In genomic region chr9:102720567-102721167, GRCm38 (mm10) we compare ENCODE assay signal across 9 mouse cellular contexts. TPM values are rescaled to one million over a fixed set of nuclear protein-coding genes. Genes with fewer than 3 reads are reported as not detected.
DNase-seq lines count a peak whose midpoint lies in the region; TF ChIP-seq lines count a peak whose summit lies in the region.
"Had no signal": no experiment of that assay in that cellular context is flagged by ENCODE, and none has a peak within 500 bp of the region (broad histone marks: within the 10 kb centered on the region; RNA-seq: fewer than 3 reads in every experiment).

No protein-coding gene starts in this region.

- in situ Hi-C loops in ES-E14 (cut with MboI; ENCODE audit: low sequenced_read_pairs in 2 of 2, unreplicated experiment in 2 of 2): no loop called here

- no peaks in the 10 kb centered on the region for H3K27me3 ChIP-seq in heart, embryonic 10.5 days (ENCODE audit: insufficient read depth, poor library complexity, severe bottlenecking)
- H3K27me3 ChIP-seq in hindbrain, embryonic 10.5 days (ENCODE audit: insufficient read depth, poor library complexity, severe bottlenecking): peaks cover 3% of the 10 kb centered on the region

- H3K9ac ChIP-seq in ES-E14 (ENCODE audit: insufficient read depth, low read depth, low read length, poor library complexity, severe bottlenecking): no peak overlapping the region; the same call in 1 of the 2 replicates

- peaks cover 59% of the 10 kb centered on the region for H3K36me3 ChIP-seq in heart, embryonic 10.5 days
- H3K36me3 ChIP-seq in ES-E14 (ENCODE audit: control insufficient read depth, insufficient read depth, low read length, poor library complexity, severe bottlenecking): peaks cover 50% of the 10 kb centered on the region
- peaks cover 60% of the 10 kb centered on the region for H3K36me3 ChIP-seq in hindbrain, embryonic 10.5 days

- DNase-seq in heart, embryonic 10.5 days (ENCODE audit: low spot score): no peak
- DNase-seq in heart, adult 8-10 months (ENCODE audit: low spot score): no peak
- no peak for DNase-seq in ES-E14 (ENCODE audit: low read depth, low spot score)
- no peak for DNase-seq in hindbrain, embryonic 10.5 days (ENCODE audit: low spot score)
- peak; percentile 6 for DNase-seq in lung, postnatal 36 days
- DNase-seq in gastrocnemius, postnatal 14 days: no peak
- DNase-seq in left cerebral cortex, adult 8-10 months (ENCODE audit: low spot score in 2 of 2): no peak
- DNase-seq in layer of hippocampus, adult 9-11 months: no peak
- DNase-seq: kidney, adult 8-10 months had no signal

- peaks cover 78% of the 10 kb centered on the region for H3K4me1 ChIP-seq in heart, embryonic 10.5 days
- H3K4me1 ChIP-seq in ES-E14 (ENCODE audit: control insufficient read depth in 2 of 2, insufficient read depth in 2 of 2, low read length in 2 of 2, poor library complexity in 1 of 2): peaks cover 9 to 40% of the 10 kb centered on the region in 2 experiments
- H3K4me1 ChIP-seq in hindbrain, embryonic 10.5 days (replicated peaks): peaks cover 92% of the 10 kb centered on the region

- WGBS in heart, embryonic 10.5 days: 49% methylated on average over 18 of the region's 18 CpGs
- WGBS in hindbrain, embryonic 10.5 days: 68% methylated on average over 18 of the region's 18 CpGs

- peak overlapping the region; percentile 96 for H3K4me3 ChIP-seq in heart, embryonic 10.5 days
- peak overlapping the region; percentile 38 to 84 for H3K4me3 ChIP-seq in ES-E14 (ENCODE audit: insufficient read depth in 1 of 2, low read depth in 1 of 2, low read length in 2 of 2, poor library complexity in 1 of 2, severe bottlenecking in 1 of 2)
- peak overlapping the region; percentile 84 for H3K4me3 ChIP-seq in hindbrain, embryonic 10.5 days

- peak overlapping the region; percentile 100 for H3K27ac ChIP-seq in heart, embryonic 10.5 days
- H3K27ac ChIP-seq in ES-E14 (ENCODE audit: insufficient read depth, low read depth, low read length, poor library complexity, severe bottlenecking): no peak overlapping the region
- H3K27ac ChIP-seq in hindbrain, embryonic 10.5 days: peak overlapping the region; percentile 99

- intact Hi-C loops in gastrocnemius, postnatal 14 days (cut with DNase I; ENCODE audit: low total_unique reads): no loop called here

- H3K9me3 ChIP-seq in heart, embryonic 10.5 days: no peaks in the 10 kb centered on the region
- no peaks in the 10 kb centered on the region for H3K9me3 ChIP-seq in ES-E14 (ENCODE audit: control insufficient read depth, insufficient read depth, low read depth, low read length)
- H3K9me3 ChIP-seq in hindbrain, embryonic 10.5 days: no peaks in the 10 kb centered on the region

TF ChIP-seq in ES-E14, 5 proteins besides CTCF, POLR2A, EP300 and RAD21:
- TF ChIP-seq ZNF384 (IDR thresholded peaks at IDR 0.05; ENCODE audit: low read depth, low read length) (no peak), HCFC1 (IDR thresholded peaks at IDR 0.05; ENCODE audit: borderline replicate concordance, insufficient read depth, low read length) (no peak), ZC3H11A (IDR thresholded peaks at IDR 0.05; ENCODE audit: borderline replicate concordance, low read depth, low read length) (no peak), MAFK (IDR thresholded peaks at IDR 0.05; ENCODE audit: insufficient read depth, low read depth, low read length) (no peak), CHD2 (IDR thresholded peaks at IDR 0.05; ENCODE audit: low read depth, low read length) (no peak)

RNA-seq across cellular contexts. Expression of gene Amotl2, which starts 4.2 kb away (rescaled TPM):
- polyA plus RNA-seq in heart, embryonic 10.5 days (2016; fragmentation: Nextera tagmentation; extraction: Ambion mirVana): 52.5 and 54.8 TPM in 2 replicates
- 10 to 100 TPM; 56.7 to 80.1 (median 58.6) TPM for total RNA-seq in heart, adult 8-10 months (2022)
- 103 and 161 TPM in 2 replicates for total RNA-seq in ES-E14 (2012; rRNA removed)
- polyA plus RNA-seq in hindbrain, embryonic 10.5 days (2016; fragmentation: Nextera tagmentation; extraction: Ambion mirVana): 67.6 and 70.1 TPM in 2 replicates
- 10 to 100 TPM; 19.4 to 25.0 TPM for total RNA-seq in gastrocnemius, postnatal 14 days (2021)
- total RNA-seq in left cerebral cortex, adult 8-10 months (2022): 10 to 100 TPM; 16.5 to 25.1 (median 18.6) TPM
